Mouse (Mus musculus) hindbrain, embryonic 16.5 days (tissue): ENCODE measurements around the gene Crybb1. TPM values are rescaled to one million over a fixed set of nuclear protein-coding genes. Genes with fewer than 3 reads are reported as not detected.
A peak's percentile ranks its signal among the peaks of the same experiment; 100 is the strongest.

ENCODE experiments used
- ATAC-seq: fragments of 200-750 bp; cut with Nextera tagmentation; 2 replicates; pipeline ENCODE4 v1.8.0; 2017; ENCODE audit warnings: moderate TSS enrichment, moderate library complexity
- H3K27ac ChIP-seq: fragments of 300-500 bp; sonication (generic); 2 replicates; pipeline ENCODE4 v1.5.1; 2014; ENCODE audit warnings: low read depth, mild to moderate bottlenecking, control low read depth, low read length, moderate library complexity
- H3K27me3 ChIP-seq: fragments of 300-500 bp; sonication (generic); replicated peaks from 2 replicates; pipeline ENCODE4 v1.6.1; 2014; ENCODE audit warnings: low read length; ENCODE audit not compliant: control insufficient read depth, insufficient read depth
- H3K36me3 ChIP-seq: fragments of 300-500 bp; sonication (generic); 2 replicates; pipeline ENCODE4 v1.6.1; 2014; ENCODE audit warnings: mild to moderate bottlenecking, low read length, moderate library complexity, mixed read lengths; ENCODE audit not compliant: control insufficient read depth, insufficient read depth
- H3K4me1 ChIP-seq: fragments of 300-500 bp; sonication (generic); 2 replicates; pipeline ENCODE4 v1.6.1; 2014; ENCODE audit warnings: low read depth, low read length; ENCODE audit not compliant: control insufficient read depth, insufficient read depth
- H3K4me2 ChIP-seq: fragments of 300-500 bp; sonication (generic); 2 replicates; pipeline ENCODE4 v1.6.1; 2014; ENCODE audit warnings: mild to moderate bottlenecking, low read length, control low read depth, moderate library complexity
- H3K4me3 ChIP-seq: fragments of 300-500 bp; sonication (generic); 2 replicates; pipeline ENCODE4 v1.5.1; 2014; ENCODE audit warnings: mild to moderate bottlenecking, low read length, control low read depth, moderate library complexity
- H3K9ac ChIP-seq: fragments of 300-500 bp; sonication (generic); 2 replicates; pipeline ENCODE4 v1.6.1; 2014; ENCODE audit warnings: low read depth, mild to moderate bottlenecking, control low read depth, low read length, moderate library complexity
- H3K9me3 ChIP-seq: fragments of 300-500 bp; sonication (generic); 2 replicates; pipeline ENCODE4 v1.6.1; 2014; ENCODE audit warnings: mild to moderate bottlenecking, low read length, moderate library complexity; ENCODE audit not compliant: control insufficient read depth
- WGBS: fragments of 180-500 bp; shearing (Covaris S2); extraction: QIAGEN DNeasy Blood & Tissue Kit; methylation state at CpG from one replicate; pipeline ENCODE4 v1.1.7; 2014; 5-methylcytosine and 5-hydroxymethylcytosine counted together
- polyA plus RNA-seq: library from polyadenylated mRNA; unstranded; fragments of >200 nt; fragmentation: Nextera tagmentation; extraction: Ambion mirVana; gene quantifications from 2 replicates; pipeline ENCODE4 v1.2.1, GENCODE M21; 2015

Crybb1 gene
- polyA plus RNA-seq, 1 experiment from 2014 or later: 7.7 TPM

DNA sequence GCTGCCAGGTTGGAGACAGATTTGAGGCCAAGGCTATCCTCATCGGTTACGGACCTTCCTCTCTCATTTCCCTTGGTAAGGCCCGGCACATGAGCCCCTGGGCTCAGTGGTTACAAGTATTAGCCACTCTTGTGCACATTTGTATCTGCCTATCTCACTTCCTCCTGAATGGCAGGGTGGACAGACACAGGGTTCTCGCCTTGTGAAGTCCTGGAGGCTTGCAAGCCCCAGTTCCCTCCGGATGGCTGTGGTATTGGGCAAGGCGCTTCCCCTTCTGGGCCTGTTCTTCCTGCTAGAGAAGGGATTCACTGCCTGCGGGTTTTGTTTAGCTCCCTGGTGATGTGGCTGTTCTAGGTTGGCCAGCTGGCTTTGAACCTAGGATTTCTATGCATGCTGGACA, 24.5 kb downstream of the Crybb1 start:
- no peaks in the 10 kb centered on the region for H3K9me3 ChIP-seq
- no peak for ATAC-seq
- peaks cover 19% of the 10 kb centered on the region for H3K4me1 ChIP-seq
- no peaks in the 10 kb centered on the region for H3K36me3 ChIP-seq
- H3K27ac ChIP-seq: no peak overlapping the region; the same call in 1 of the 2 replicates
- no peak overlapping the region for H3K4me2 ChIP-seq
- peak overlapping the region; percentile 3; the same call in 1 of the 2 replicates for H3K9ac ChIP-seq
- 87% methylated on average over 7 of the region's 7 CpGs for WGBS
- no peaks in the 10 kb centered on the region for H3K27me3 ChIP-seq
- no peak overlapping the region for H3K4me3 ChIP-seq

- Histone ChIP-seq H3K36me3 (no peaks in the 10 kb centered on the region), H3K4me1 (peaks cover 15% of the 10 kb centered on the region), H3K4me3 (no peak overlapping the region), H3K9ac (no peak overlapping the region), H3K9me3 (no peaks in the 10 kb centered on the region), H3K4me2 (no peak overlapping the region), H3K27me3 (no peaks in the 10 kb centered on the region), H3K27ac (no peak overlapping the region)
- no peak for ATAC-seq
- 57% methylated on average over 15 of the region's 15 CpGs for WGBS
Observed at GRCm38 (mm10) chr5:112280863-112281660, 25.4 kb downstream of the Crybb1 start.

DNA sequence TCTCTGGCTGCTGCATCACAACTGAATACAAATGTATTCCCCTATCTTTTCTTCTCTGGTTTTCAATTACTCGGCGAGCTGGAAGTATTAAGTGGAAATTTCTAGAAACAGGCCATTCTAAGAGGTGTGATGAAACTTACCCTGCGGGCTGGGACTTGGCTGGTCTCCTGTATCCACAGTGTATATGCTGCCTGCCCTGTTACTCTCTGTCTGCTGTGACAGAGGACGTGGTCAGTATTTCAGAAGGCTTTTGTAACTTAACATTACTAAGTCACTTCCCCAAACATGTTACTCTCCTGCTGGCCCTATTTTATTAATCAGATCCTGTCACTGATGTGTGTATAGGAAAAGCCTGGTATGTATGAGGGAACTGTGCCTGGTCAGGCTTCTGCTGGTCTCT, 26.1 kb downstream of the Crybb1 start:
- no peak for ATAC-seq
- H3K9ac ChIP-seq: no peak overlapping the region
- WGBS: 83% methylated on average over 4 of the region's 4 CpGs
- H3K27me3 ChIP-seq: no peaks in the 10 kb centered on the region
- H3K36me3 ChIP-seq: no peaks in the 10 kb centered on the region
- peaks cover 15% of the 10 kb centered on the region for H3K4me1 ChIP-seq
- no peaks in the 10 kb centered on the region for H3K9me3 ChIP-seq
- H3K4me3 ChIP-seq: no peak overlapping the region
- H3K4me2 ChIP-seq: no peak overlapping the region
- H3K27ac ChIP-seq: no peak overlapping the region

GRCm38 (mm10) chr5:112282123-112282779, 26.6 kb downstream of the Crybb1 start:
- Histone ChIP-seq H3K36me3 (no peaks in the 10 kb centered on the region), H3K4me2 (no peak overlapping the region), H3K9ac (0 out of 2 replicates have a peak overlapping the region, but pooled peaks have one; percentile 11), H3K27me3 (no peaks in the 10 kb centered on the region), H3K27ac (no peak overlapping the region), H3K4me1 (peaks cover 13% of the 10 kb centered on the region), H3K9me3 (no peaks in the 10 kb centered on the region), H3K4me3 (no peak overlapping the region)
- ATAC-seq: no peak
- 74% methylated on average over 6 of the region's 6 CpGs for whole genome bisulfite sequencing

DNA sequence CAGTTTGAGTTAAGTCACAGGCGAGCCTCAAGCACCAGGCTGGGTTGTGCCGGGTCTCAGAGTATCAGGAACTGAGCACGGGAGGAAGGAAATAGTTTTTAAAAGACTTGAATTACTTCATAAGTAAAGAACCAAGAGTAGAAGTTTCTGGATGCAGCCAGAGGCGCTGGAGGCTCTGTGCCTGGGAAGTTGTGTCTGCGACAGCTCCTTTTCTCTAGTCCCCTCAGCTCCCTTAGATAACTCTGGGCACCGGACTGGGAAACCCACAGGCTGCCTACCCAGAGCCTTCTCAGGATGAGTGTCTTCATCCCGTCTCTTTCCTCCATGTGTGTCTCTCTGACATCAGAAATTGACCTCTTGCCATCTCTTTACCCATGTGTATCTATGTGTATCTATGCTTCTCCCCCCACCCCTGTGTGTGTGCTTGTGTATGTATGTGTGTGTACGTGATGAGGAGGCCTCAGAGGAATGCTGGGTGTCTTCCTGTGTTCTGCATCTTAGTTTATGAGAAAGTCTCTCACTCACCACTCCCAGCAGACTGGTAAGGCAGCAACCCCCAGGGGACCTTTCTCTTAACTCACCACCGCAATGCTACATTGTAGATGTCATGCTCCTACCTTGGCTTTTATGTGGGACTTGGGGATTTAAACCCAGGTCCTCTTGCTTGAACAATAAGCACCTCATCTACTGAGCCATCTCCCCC, 27.3 kb downstream of the Crybb1 start:
- no peak overlapping the region for H3K27ac ChIP-seq
- H3K9me3 ChIP-seq: no peaks in the 10 kb centered on the region
- no peak overlapping the region for H3K4me3 ChIP-seq
- no peak overlapping the region for H3K4me2 ChIP-seq
- 80% methylated on average over 9 of the region's 9 CpGs for WGBS
- no peaks in the 10 kb centered on the region for H3K36me3 ChIP-seq
- no peak for ATAC-seq
- peaks cover 9% of the 10 kb centered on the region; the same call in 1 of the 2 replicates for H3K4me1 ChIP-seq
- no peaks in the 10 kb centered on the region for H3K27me3 ChIP-seq
- H3K9ac ChIP-seq: no peak overlapping the region

DNA sequence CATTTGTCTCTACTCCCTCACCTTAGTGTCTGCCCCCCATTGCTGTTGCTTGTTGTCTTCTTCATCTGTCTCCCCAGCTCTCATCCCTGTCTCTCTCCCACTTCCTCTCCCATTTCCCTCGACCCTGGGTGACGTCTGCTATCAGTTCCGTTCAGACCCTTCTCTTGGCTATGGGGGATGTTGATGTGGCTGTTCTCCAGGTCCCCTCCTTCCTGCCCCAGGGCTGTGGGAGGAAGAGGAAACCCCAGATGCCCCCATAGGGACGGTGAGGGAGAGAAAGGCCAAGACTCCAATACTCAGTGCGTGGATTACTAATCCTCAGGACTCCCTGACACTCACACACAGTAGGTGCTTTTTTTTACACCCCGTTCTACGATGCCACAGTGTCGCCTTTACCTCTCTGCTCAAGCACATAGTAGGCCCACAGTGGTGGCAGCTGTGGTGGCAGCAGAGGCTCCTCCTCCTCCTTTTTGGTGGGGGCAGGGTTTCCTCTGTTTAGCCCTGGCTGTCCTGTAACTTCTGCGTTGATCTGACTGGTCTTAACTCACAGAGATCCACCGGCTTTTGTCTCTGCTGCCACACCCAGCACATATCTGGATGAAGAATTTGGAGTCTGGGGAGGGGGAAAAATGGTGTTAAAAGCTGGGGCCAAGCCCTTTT, 28.1 kb downstream of the Crybb1 start:
- Histone ChIP-seq H3K27ac (no peak overlapping the region), H3K9ac (no peak overlapping the region), H3K4me2 (no peak overlapping the region), H3K27me3 (no peaks in the 10 kb centered on the region), H3K4me1 (peaks cover 6% of the 10 kb centered on the region; the same call in 1 of the 2 replicates), H3K4me3 (no peak overlapping the region), H3K36me3 (no peaks in the 10 kb centered on the region), H3K9me3 (no peaks in the 10 kb centered on the region)
- WGBS: 74% methylated on average over 10 of the region's 10 CpGs
- no peak for ATAC-seq

- ATAC-seq: no peak
- H3K27ac ChIP-seq: no peak overlapping the region
- 80% methylated on average over 7 of the region's 7 CpGs for WGBS
- H3K9ac ChIP-seq: no peak overlapping the region
- no peaks in the 10 kb centered on the region for H3K9me3 ChIP-seq
- no peak overlapping the region for H3K4me3 ChIP-seq
- H3K4me1 ChIP-seq: peaks cover 6% of the 10 kb centered on the region; the same call in 1 of the 2 replicates
- H3K27me3 ChIP-seq: no peaks in the 10 kb centered on the region
- H3K36me3 ChIP-seq: no peaks in the 10 kb centered on the region
- no peak overlapping the region for H3K4me2 ChIP-seq
Observed at GRCm38 (mm10) chr5:112284203-112284582, 28.6 kb downstream of the Crybb1 start.

- H3K9ac ChIP-seq: no peak overlapping the region
Observed at GRCm38 (mm10) chr5:112285548-112286085, 30.0 kb downstream of the Crybb1 start.

More at GRCm38 (mm10) chr5:112285548-112286085, 30.0 kb downstream of the Crybb1 start:
- Histone ChIP-seq H3K27me3 (no peaks in the 10 kb centered on the region), H3K9me3 (no peaks in the 10 kb centered on the region), H3K4me3 (no peak overlapping the region), H3K4me1 (0 out of 2 replicates have a peak, but pooled peaks cover 2% of the 10 kb centered on the region), H3K36me3 (no peaks in the 10 kb centered on the region), H3K4me2 (no peak overlapping the region), H3K27ac (no peak overlapping the region)
- ATAC-seq: no peak
- WGBS: 90% methylated on average over 7 of the region's 7 CpGs
